Mouse (Mus musculus) midbrain, embryonic 11.5 days (tissue): ENCODE measurements around the gene Lrrc75b. TPM values are rescaled to one million over a fixed set of nuclear protein-coding genes. Genes with fewer than 3 reads are reported as not detected.

ENCODE experiments used
- ATAC-seq: fragments of 200-750 bp; cut with Nextera tagmentation; 2 replicates; pipeline ENCODE4 v1.8.0; 2017; ENCODE audit warnings: moderate TSS enrichment, moderate library complexity; ENCODE audit not compliant: low FRiP score
- DNase-seq: peaks from one replicate; pipeline ENCODE4 v3.0.0; 2015; ENCODE audit warnings: low spot score; ENCODE audit errors: missing footprints
- H3K27ac ChIP-seq: fragments of 300-500 bp; sonication (generic); 2 replicates; pipeline ENCODE4 v1.5.1; 2014; ENCODE audit warnings: low read depth, low read length
- H3K27me3 ChIP-seq: fragments of 300-500 bp; sonication (generic); 2 replicates; pipeline ENCODE4 v1.6.1; 2014; ENCODE audit warnings: mild to moderate bottlenecking, low read length, moderate library complexity, mixed read lengths; ENCODE audit not compliant: control insufficient read depth, insufficient read depth
- H3K36me3 ChIP-seq: fragments of 300-500 bp; sonication (generic); 2 replicates; pipeline ENCODE4 v1.6.1; 2014; ENCODE audit warnings: mild to moderate bottlenecking, low read length, moderate library complexity, mixed read lengths; ENCODE audit not compliant: control insufficient read depth, insufficient read depth
- H3K4me1 ChIP-seq: fragments of 300-500 bp; sonication (generic); 2 replicates; pipeline ENCODE4 v1.6.1; 2014; ENCODE audit warnings: low read length; ENCODE audit not compliant: control insufficient read depth, insufficient read depth
- H3K4me2 ChIP-seq: fragments of 300-500 bp; sonication (generic); 2 replicates; pipeline ENCODE4 v1.6.1; 2014; ENCODE audit warnings: mild to moderate bottlenecking, moderate library complexity
- H3K4me3 ChIP-seq: fragments of 300-500 bp; sonication (generic); 2 replicates; pipeline ENCODE4 v1.5.1; 2014; ENCODE audit warnings: low read depth, low read length
- H3K9ac ChIP-seq: fragments of 300-500 bp; sonication (generic); 2 replicates; pipeline ENCODE4 v1.6.1; 2014; ENCODE audit warnings: low read length
- H3K9me3 ChIP-seq: fragments of 300-500 bp; sonication (generic); 2 replicates; pipeline ENCODE4 v1.6.1; 2016; ENCODE audit warnings: low read length; ENCODE audit not compliant: control insufficient read depth
- WGBS: fragments of 180-500 bp; shearing (Covaris S2); extraction: QIAGEN DNeasy Blood & Tissue Kit; methylation state at CpG from one replicate; pipeline ENCODE4 v1.1.7; 2014; 5-methylcytosine and 5-hydroxymethylcytosine counted together
- polyA plus RNA-seq: library from polyadenylated mRNA; unstranded; fragments of >200 nt; fragmentation: Nextera tagmentation; extraction: Ambion mirVana; gene quantifications from 2 replicates; pipeline ENCODE4 v1.2.1, GENCODE M21; 2014

The Lrrc75b gene
- polyA plus RNA-seq, 1 experiment from 2014 or later = 3.3 TPM

- DNase-seq (no peak), ATAC-seq (no peak)
- H3K4me1 ChIP-seq = peaks cover 3% of the 10 kb centered on the region; the same call in 1 of the 2 replicates
- H3K4me2 ChIP-seq = no peak overlapping the region
- 73% methylated on average over 13 of the region's 13 CpGs for WGBS
- no peaks in the 10 kb centered on the region for H3K36me3 ChIP-seq
- no peak overlapping the region for H3K4me3 ChIP-seq
- no peaks in the 10 kb centered on the region for H3K9me3 ChIP-seq
- no peak overlapping the region for H3K27ac ChIP-seq
- no peak overlapping the region for H3K9ac ChIP-seq
- no peaks in the 10 kb centered on the region; the same call in 1 of the 2 replicates for H3K27me3 ChIP-seq
Observed at GRCm38 (mm10) chr10:75552701-75553450, 7.3 kb downstream of the Lrrc75b start.

GRCm38 (mm10) chr10:75552106-75552505 is 8.0 kb downstream of the Lrrc75b start:
- no peak overlapping the region for H3K9ac ChIP-seq
- no peaks in the 10 kb centered on the region for H3K27me3 ChIP-seq
- no peaks in the 10 kb centered on the region for H3K36me3 ChIP-seq
- H3K9me3 ChIP-seq = no peaks in the 10 kb centered on the region
- peaks cover 3% of the 10 kb centered on the region; the same call in 1 of the 2 replicates for H3K4me1 ChIP-seq
- H3K27ac ChIP-seq = no peak overlapping the region
- no peak overlapping the region for H3K4me3 ChIP-seq
- no peak for DNase-seq
- no peak for ATAC-seq
- 97% methylated on average over 2 of the region's 2 CpGs for WGBS
- no peak overlapping the region for H3K4me2 ChIP-seq

DNA sequence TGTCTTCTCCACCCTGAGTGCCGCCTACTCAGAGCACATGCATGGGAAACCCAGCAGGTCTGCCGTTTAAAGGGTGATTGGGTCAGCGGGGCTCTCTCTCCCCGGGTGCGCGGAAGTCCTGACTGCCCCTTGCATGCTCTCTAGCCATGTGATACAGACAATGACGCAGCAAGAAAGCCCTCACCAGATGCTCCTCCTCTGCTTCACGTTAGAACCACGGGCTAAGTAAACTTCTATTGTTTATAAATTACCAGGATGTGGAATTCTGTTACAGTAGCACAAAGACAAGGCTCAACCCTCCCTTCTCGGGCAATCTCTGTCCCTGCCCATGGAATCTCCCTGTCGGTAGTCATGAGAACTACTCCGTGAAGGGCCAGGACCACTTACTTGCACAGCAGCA is 9.0 kb downstream of the Lrrc75b start:
- DNase-seq = peak; percentile 68
- 58% methylated on average over 12 of the region's 12 CpGs for WGBS
- Histone ChIP-seq H3K9me3 (no peaks in the 10 kb centered on the region), H3K27me3 (no peaks in the 10 kb centered on the region), H3K4me1 (peaks cover 1% of the 10 kb centered on the region; the same call in 1 of the 2 replicates), H3K9ac (no peak overlapping the region), H3K4me3 (no peak overlapping the region), H3K36me3 (no peaks in the 10 kb centered on the region), H3K27ac (no peak overlapping the region), H3K4me2 (no peak overlapping the region)
- no peak for ATAC-seq

DNA sequence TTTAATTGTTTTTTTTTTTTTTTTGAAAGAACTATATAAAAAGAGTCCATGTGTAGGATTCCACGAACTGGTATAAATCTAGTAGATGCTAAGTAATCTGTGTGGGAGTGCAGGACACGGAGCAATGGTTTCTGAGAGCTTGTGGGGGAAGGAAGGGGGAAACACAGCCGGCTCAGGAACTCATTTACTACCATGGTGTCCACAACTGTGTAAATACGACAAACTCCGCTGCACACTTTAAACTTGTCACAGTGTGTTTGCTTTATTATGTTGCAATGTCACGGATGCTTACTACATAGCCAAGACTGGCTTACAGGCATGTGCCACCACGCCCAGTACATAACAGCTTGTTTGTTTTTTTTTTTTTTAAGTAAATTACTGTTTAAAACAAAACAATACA is 10.2 kb downstream of the Lrrc75b start:
- Histone ChIP-seq H3K27me3 (no peaks in the 10 kb centered on the region), H3K36me3 (no peaks in the 10 kb centered on the region), H3K9me3 (peaks cover 5% of the 10 kb centered on the region; the same call in 1 of the 2 replicates), H3K4me1 (no peaks in the 10 kb centered on the region), H3K9ac (no peak overlapping the region), H3K4me2 (no peak overlapping the region), H3K4me3 (no peak overlapping the region), H3K27ac (no peak overlapping the region)
- DNase-seq (no peak), ATAC-seq (no peak)
- 77% methylated on average over 7 of the region's 7 CpGs for WGBS

- Histone ChIP-seq H3K4me2 (no peak overlapping the region), H3K27ac (no peak overlapping the region), H3K4me1 (no peaks in the 10 kb centered on the region), H3K4me3 (no peak overlapping the region), H3K9ac (no peak overlapping the region), H3K9me3 (peaks cover 5% of the 10 kb centered on the region; the same call in 1 of the 2 replicates), H3K27me3 (no peaks in the 10 kb centered on the region), H3K36me3 (no peaks in the 10 kb centered on the region)
- ATAC-seq (no peak), DNase-seq (peak; percentile 54)
- WGBS = 84% methylated on average over 14 of the region's 14 CpGs
Observed at GRCm38 (mm10) chr10:75548486-75548885, 11.6 kb downstream of the Lrrc75b start.

- no peaks in the 10 kb centered on the region for H3K27me3 ChIP-seq
- H3K9ac ChIP-seq = no peak overlapping the region
- peaks cover 5% of the 10 kb centered on the region; the same call in 1 of the 2 replicates for H3K9me3 ChIP-seq
- DNase-seq (peak; percentile 70), ATAC-seq (no peak)
- H3K4me1 ChIP-seq = no peaks in the 10 kb centered on the region
- H3K36me3 ChIP-seq = no peaks in the 10 kb centered on the region
- H3K4me2 ChIP-seq = no peak overlapping the region
- H3K4me3 ChIP-seq = no peak overlapping the region
- no peak overlapping the region for H3K27ac ChIP-seq
- 78% methylated on average over 7 of the region's 7 CpGs for WGBS
Observed at GRCm38 (mm10) chr10:75547901-75548300, 12.2 kb downstream of the Lrrc75b start.

DNA sequence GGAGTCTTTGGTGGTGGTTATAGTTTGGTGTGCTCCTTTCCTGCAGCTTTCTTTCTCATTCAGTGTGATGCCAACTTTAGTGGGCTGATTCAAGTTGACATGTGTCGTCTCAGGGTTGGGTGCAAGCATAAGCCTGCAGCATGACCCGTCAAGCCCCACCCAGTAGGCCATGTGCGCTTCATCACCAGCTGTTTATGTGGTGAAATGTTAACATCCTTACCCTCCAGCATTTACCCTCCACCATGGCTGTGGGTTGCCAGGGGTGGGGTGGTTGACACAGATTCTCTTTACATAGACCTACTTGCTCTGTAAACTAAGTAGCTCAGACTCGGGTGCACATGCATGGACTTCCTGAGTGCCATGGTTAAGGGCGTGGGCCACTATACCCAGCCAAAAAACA is 24.0 kb downstream of the Lrrc75b start:
- Histone ChIP-seq H3K36me3 (peaks cover 18% of the 10 kb centered on the region), H3K4me2 (no peak overlapping the region), H3K4me1 (no peaks in the 10 kb centered on the region), H3K27me3 (no peaks in the 10 kb centered on the region), H3K27ac (no peak overlapping the region), H3K9ac (no peak overlapping the region), H3K4me3 (no peak overlapping the region), H3K9me3 (no peaks in the 10 kb centered on the region)
- no peak for ATAC-seq
- WGBS = 93% methylated on average over 5 of the region's 5 CpGs
- DNase-seq = no peak

GRCm38 (mm10) chr10:75535423-75535822 is 24.7 kb downstream of the Lrrc75b start:
- no peak overlapping the region for H3K4me2 ChIP-seq
- no peaks in the 10 kb centered on the region for H3K27me3 ChIP-seq
- no peak for DNase-seq
- no peaks in the 10 kb centered on the region for H3K4me1 ChIP-seq
- WGBS = 94% methylated on average over 2 of the region's 2 CpGs
- peaks cover 18% of the 10 kb centered on the region for H3K36me3 ChIP-seq
- H3K4me3 ChIP-seq = no peak overlapping the region
- no peak overlapping the region for H3K9ac ChIP-seq
- no peaks in the 10 kb centered on the region for H3K9me3 ChIP-seq
- ATAC-seq = no peak
- no peak overlapping the region for H3K27ac ChIP-seq

GRCm38 (mm10) chr10:75534934-75535333 is 25.2 kb downstream of the Lrrc75b start:
- H3K4me2 ChIP-seq = no peak overlapping the region
- no peaks in the 10 kb centered on the region for H3K4me1 ChIP-seq
- no peaks in the 10 kb centered on the region for H3K27me3 ChIP-seq
- H3K9ac ChIP-seq = no peak overlapping the region
- 89% methylated on average over 8 of the region's 8 CpGs for WGBS
- no peak overlapping the region for H3K4me3 ChIP-seq
- ATAC-seq = no peak
- H3K36me3 ChIP-seq = peaks cover 18% of the 10 kb centered on the region
- DNase-seq = no peak
- H3K27ac ChIP-seq = no peak overlapping the region
- no peaks in the 10 kb centered on the region for H3K9me3 ChIP-seq
